Mouse (Mus musculus): ENCODE measurements at regions not wholly inside any gene's neighbourhood (a gene's known extent, or its start where the extent isn't known, plus 50 kb on each side); places are given as distances from the start of the nearest gene placed in this dataset.

DNA sequence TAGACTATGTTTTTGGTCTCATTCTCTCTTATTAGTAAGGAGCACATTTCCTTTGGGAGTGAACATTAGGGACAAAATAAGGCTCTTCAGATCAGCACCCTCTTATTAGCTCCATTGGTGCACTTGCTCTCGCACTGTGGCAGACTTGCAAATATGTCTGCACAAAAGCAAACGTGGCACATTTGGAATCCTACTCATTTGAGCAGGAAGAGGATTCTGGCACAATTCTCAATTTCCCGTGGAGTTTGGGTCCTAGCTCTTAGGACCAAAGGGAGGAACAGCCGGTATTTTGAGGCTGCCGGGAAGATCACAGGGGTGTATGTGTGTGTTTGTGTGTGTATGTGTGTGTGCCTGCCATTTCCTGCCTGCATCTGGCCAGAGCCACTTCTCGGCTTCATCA is 244.5 kb downstream of the Rngtt start:
- TF ChIP-seq CTCF (IDR thresholded peaks at IDR 0.05; ENCODE audit: extremely low read depth, insufficient read depth, insufficient read length, insufficient replicate concordance) = no peak
- TF ChIP-seq POLR2A (IDR thresholded peaks at IDR 0.05; ENCODE audit: low read depth, low read length) = no peak

Measured in spleen, adult 2 months (tissue).